Mouse (Mus musculus) embryonic stem cell, embryonic (primary cell): ENCODE results near the gene Defb46.

Source experiments
- CTCF ChIA-PET, 4 experiments: fragments of 300-600 bp in 2 of 4; fragments of 350-600 bp in 2 of 4; sonication (Branson Sonifier 250); formaldehyde crosslinking; loops; one replicate each; lab custom pipeline; 2022; ENCODE audit warnings: inconsistent platforms in 2 of 4; lab: Charles Lee
- POLR2A ChIA-PET, 4 experiments: fragments of 300-600 bp in 2 of 4; fragments of 350-600 bp in 2 of 4; sonication (Branson Sonifier 250); formaldehyde crosslinking; loops; one replicate each; lab custom pipeline; 2022; ENCODE audit warnings: antibody characterized with exemption in 4 of 4, inconsistent platforms in 1 of 4; lab: Charles Lee

Gene Defb46

GRCm38 (mm10) chr8:19239616-19240015 lies at the start of gene Defb46:
TSS of gene Defb46 (plus strand) at chr8:19239916.
- POLR2A ChIA-PET: no interaction called here
- CTCF ChIA-PET: no interaction called here

- ChIA-PET POLR2A (no interaction called here), CTCF (interaction anchor here in 1 of 4 experiments (0.5 kb wide), 1 partner anchor 29 kb away, joined by 5 read pairs; no protein-coding TSS in a partner anchor)
These were observed 14.6 kb upstream of the Defb46 start, which contains the start of gene Defb6 for GRCm38 (mm10) chr8:19225161-19225560. TSS of gene Defb6 (plus strand) at chr8:19225478.

- POLR2A ChIA-PET: no interaction called here
- CTCF ChIA-PET: no interaction called here
These were observed 1.6 kb upstream of the Defb46 start for GRCm38 (mm10) chr8:19238101-19238500.

GRCm38 (mm10) chr8:19247280-19247679 lies 7.6 kb downstream of the Defb46 start, which contains the start of gene Defb5:
TSS of gene Defb5 (plus strand) at chr8:19247580.
- ChIA-PET POLR2A (no interaction called here), CTCF (no interaction called here)

GRCm38 (mm10) chr8:19258136-19258535 lies 18.4 kb downstream of the Defb46 start:
- CTCF ChIA-PET: interaction anchor here in 3 of 4 experiments (0.5 to 1.0 kb wide), 4 partner anchors 20 to 749 kb away, joined by 3 to 5 read pairs (median 4); no protein-coding TSS in a partner anchor
- POLR2A ChIA-PET: no interaction called here

- ChIA-PET CTCF (no interaction called here), POLR2A (no interaction called here)
These were observed 20.0 kb downstream of the Defb46 start for GRCm38 (mm10) chr8:19259667-19260066.
